Mouse (Mus musculus): Measurements from ENCODE around the gene Tmem51. TPM values are rescaled to one million over a fixed set of nuclear protein-coding genes. Genes with fewer than 3 reads are reported as not detected.
A peak's percentile ranks its signal among the peaks of the same experiment; 100 is the strongest.

The Tmem51 gene
- polyA plus RNA-seq, 1 experiment from 2014 or later, result 16.7 TPM

GRCm38 (mm10) chr4:142103081-142103671 lies 19.1 kb upstream of the Tmem51 start:
- Histone ChIP-seq H3K4me1 (replicated peaks; ENCODE audit: control insufficient read depth, insufficient read depth, low read length) (peaks cover 1% of the 10 kb centered on the region; the same call in 1 of the 2 replicates), H3K27ac (ENCODE audit: low read depth, low read length) (no peak overlapping the region), H3K4me2 (no peak overlapping the region), H3K36me3 (ENCODE audit: control insufficient read depth, insufficient read depth, low read length) (no peaks in the 10 kb centered on the region), H3K27me3 (replicated peaks; ENCODE audit: control insufficient read depth, insufficient read depth, low read length) (peaks cover 3% of the 10 kb centered on the region; the same call in 1 of the 2 replicates), H3K9me3 (ENCODE audit: control insufficient read depth, low read length) (no peaks in the 10 kb centered on the region), H3K4me3 (ENCODE audit: low read depth, low read length) (no peak overlapping the region), H3K9ac (ENCODE audit: low read depth, low read length) (no peak overlapping the region)
- DNase-seq (ENCODE audit: low spot score), result no peak
- no peak for ATAC-seq (replicated peaks; ENCODE audit: low FRiP score)
- 33% methylated on average over 12 of the region's 12 CpGs for WGBS

- ATAC-seq (replicated peaks; ENCODE audit: low FRiP score) (0 out of 2 replicates have a peak, but pooled peaks have one; percentile 25), DNase-seq (ENCODE audit: low spot score) (peak; percentile 63)
- peak overlapping the region; percentile 13; the same call in 1 of the 2 replicates for H3K4me2 ChIP-seq
- H3K9me3 ChIP-seq (ENCODE audit: control insufficient read depth, low read length), result no peaks in the 10 kb centered on the region
- H3K36me3 ChIP-seq (ENCODE audit: control insufficient read depth, insufficient read depth, low read length), result no peaks in the 10 kb centered on the region
- peaks cover 9% of the 10 kb centered on the region; the same call in 1 of the 2 replicates for H3K4me1 ChIP-seq (replicated peaks; ENCODE audit: control insufficient read depth, insufficient read depth, low read length)
- no peak overlapping the region for H3K27ac ChIP-seq (ENCODE audit: low read depth, low read length)
- H3K27me3 ChIP-seq (replicated peaks; ENCODE audit: control insufficient read depth, insufficient read depth, low read length), result peaks cover 3% of the 10 kb centered on the region; the same call in 1 of the 2 replicates
- H3K4me3 ChIP-seq (ENCODE audit: low read depth, low read length), result no peak overlapping the region
- no peak overlapping the region for H3K9ac ChIP-seq (ENCODE audit: low read depth, low read length)
- 10% methylated on average over 8 of the region's 8 CpGs for WGBS
These were observed 14.2 kb upstream of the Tmem51 start for GRCm38 (mm10) chr4:142098303-142098702.

GRCm38 (mm10) chr4:142097871-142098270 lies 13.8 kb upstream of the Tmem51 start:
- Histone ChIP-seq H3K9ac (ENCODE audit: low read depth, low read length) (no peak overlapping the region), H3K27me3 (replicated peaks; ENCODE audit: control insufficient read depth, insufficient read depth, low read length) (peaks cover 3% of the 10 kb centered on the region; the same call in 1 of the 2 replicates), H3K27ac (ENCODE audit: low read depth, low read length) (no peak overlapping the region; the same call in 1 of the 2 replicates), H3K4me2 (peak overlapping the region; percentile 13; the same call in 1 of the 2 replicates), H3K9me3 (ENCODE audit: control insufficient read depth, low read length) (no peaks in the 10 kb centered on the region), H3K4me3 (ENCODE audit: low read depth, low read length) (no peak overlapping the region), H3K36me3 (ENCODE audit: control insufficient read depth, insufficient read depth, low read length) (no peaks in the 10 kb centered on the region), H3K4me1 (replicated peaks; ENCODE audit: control insufficient read depth, insufficient read depth, low read length) (peaks cover 9% of the 10 kb centered on the region; the same call in 1 of the 2 replicates)
- WGBS, result 16% methylated on average over 5 of the region's 5 CpGs
- ATAC-seq (replicated peaks; ENCODE audit: low FRiP score) (no peak), DNase-seq (ENCODE audit: low spot score) (no peak)

GRCm38 (mm10) chr4:142095513-142096241 lies 11.6 kb upstream of the Tmem51 start:
- H3K4me2 ChIP-seq, result no peak overlapping the region
- no peak for DNase-seq (ENCODE audit: low spot score)
- ATAC-seq (replicated peaks; ENCODE audit: low FRiP score), result no peak
- no peaks in the 10 kb centered on the region for H3K9me3 ChIP-seq (ENCODE audit: control insufficient read depth, low read length)
- no peak overlapping the region for H3K4me3 ChIP-seq (ENCODE audit: low read depth, low read length)
- no peak overlapping the region for H3K9ac ChIP-seq (ENCODE audit: low read depth, low read length)
- H3K27me3 ChIP-seq (replicated peaks; ENCODE audit: control insufficient read depth, insufficient read depth, low read length), result no peaks in the 10 kb centered on the region
- WGBS, result 72% methylated on average over 15 of the region's 15 CpGs
- H3K36me3 ChIP-seq (ENCODE audit: control insufficient read depth, insufficient read depth, low read length), result no peaks in the 10 kb centered on the region
- no peak overlapping the region for H3K27ac ChIP-seq (ENCODE audit: low read depth, low read length)
- peaks cover 9% of the 10 kb centered on the region; the same call in 1 of the 2 replicates for H3K4me1 ChIP-seq (replicated peaks; ENCODE audit: control insufficient read depth, insufficient read depth, low read length)

GRCm38 (mm10) chr4:142094386-142094785 lies 10.3 kb upstream of the Tmem51 start:
- Histone ChIP-seq H3K9me3 (ENCODE audit: control insufficient read depth, low read length) (no peaks in the 10 kb centered on the region), H3K4me2 (no peak overlapping the region), H3K27ac (ENCODE audit: low read depth, low read length) (no peak overlapping the region), H3K4me1 (replicated peaks; ENCODE audit: control insufficient read depth, insufficient read depth, low read length) (peaks cover 9% of the 10 kb centered on the region; the same call in 1 of the 2 replicates), H3K9ac (ENCODE audit: low read depth, low read length) (no peak overlapping the region), H3K27me3 (replicated peaks; ENCODE audit: control insufficient read depth, insufficient read depth, low read length) (0 out of 2 replicates have a peak, but pooled peaks cover 3% of the 10 kb centered on the region), H3K36me3 (ENCODE audit: control insufficient read depth, insufficient read depth, low read length) (no peaks in the 10 kb centered on the region), H3K4me3 (ENCODE audit: low read depth, low read length) (no peak overlapping the region)
- DNase-seq (ENCODE audit: low spot score) (no peak), ATAC-seq (replicated peaks; ENCODE audit: low FRiP score) (no peak)
- WGBS, result 56% methylated on average over 11 of the region's 11 CpGs

GRCm38 (mm10) chr4:142091100-142091499 lies 7.0 kb upstream of the Tmem51 start:
- H3K4me1 ChIP-seq (replicated peaks; ENCODE audit: control insufficient read depth, insufficient read depth, low read length), result no peaks in the 10 kb centered on the region; the same call in 1 of the 2 replicates
- no peak overlapping the region for H3K4me3 ChIP-seq (ENCODE audit: low read depth, low read length)
- H3K27ac ChIP-seq (ENCODE audit: low read depth, low read length), result no peak overlapping the region
- WGBS, result 63% methylated on average over 2 of the region's 2 CpGs
- no peak overlapping the region for H3K9ac ChIP-seq (ENCODE audit: low read depth, low read length)
- no peak overlapping the region for H3K4me2 ChIP-seq
- H3K9me3 ChIP-seq (ENCODE audit: control insufficient read depth, low read length), result no peaks in the 10 kb centered on the region
- DNase-seq (ENCODE audit: low spot score), result no peak
- H3K36me3 ChIP-seq (ENCODE audit: control insufficient read depth, insufficient read depth, low read length), result no peaks in the 10 kb centered on the region
- ATAC-seq (replicated peaks; ENCODE audit: low FRiP score), result no peak
- peaks cover 3% of the 10 kb centered on the region; the same call in 1 of the 2 replicates for H3K27me3 ChIP-seq (replicated peaks; ENCODE audit: control insufficient read depth, insufficient read depth, low read length)

GRCm38 (mm10) chr4:142089966-142090365 lies 5.9 kb upstream of the Tmem51 start:
- Histone ChIP-seq H3K9ac (ENCODE audit: low read depth, low read length) (no peak overlapping the region), H3K27me3 (replicated peaks; ENCODE audit: control insufficient read depth, insufficient read depth, low read length) (peaks cover 8% of the 10 kb centered on the region), H3K36me3 (ENCODE audit: control insufficient read depth, insufficient read depth, low read length) (no peaks in the 10 kb centered on the region), H3K9me3 (ENCODE audit: control insufficient read depth, low read length) (no peaks in the 10 kb centered on the region), H3K4me2 (no peak overlapping the region), H3K4me3 (ENCODE audit: low read depth, low read length) (no peak overlapping the region), H3K4me1 (replicated peaks; ENCODE audit: control insufficient read depth, insufficient read depth, low read length) (no peaks in the 10 kb centered on the region; the same call in 1 of the 2 replicates), H3K27ac (ENCODE audit: low read depth, low read length) (no peak overlapping the region)
- WGBS, result 66% methylated on average over 6 of the region's 6 CpGs
- no peak for DNase-seq (ENCODE audit: low spot score)
- no peak for ATAC-seq (replicated peaks; ENCODE audit: low FRiP score)

GRCm38 (mm10) chr4:142088836-142089235 lies 4.7 kb upstream of the Tmem51 start:
- 70% methylated on average over 6 of the region's 6 CpGs for WGBS
- Histone ChIP-seq H3K9me3 (ENCODE audit: control insufficient read depth, low read length) (no peaks in the 10 kb centered on the region), H3K27ac (ENCODE audit: low read depth, low read length) (no peak overlapping the region), H3K9ac (ENCODE audit: low read depth, low read length) (no peak overlapping the region), H3K36me3 (ENCODE audit: control insufficient read depth, insufficient read depth, low read length) (no peaks in the 10 kb centered on the region), H3K4me1 (replicated peaks; ENCODE audit: control insufficient read depth, insufficient read depth, low read length) (no peaks in the 10 kb centered on the region; the same call in none of the 2 replicates), H3K4me2 (no peak overlapping the region), H3K27me3 (replicated peaks; ENCODE audit: control insufficient read depth, insufficient read depth, low read length) (peaks cover 19% of the 10 kb centered on the region), H3K4me3 (ENCODE audit: low read depth, low read length) (no peak overlapping the region)
- no peak for DNase-seq (ENCODE audit: low spot score)
- no peak for ATAC-seq (replicated peaks; ENCODE audit: low FRiP score)

All from liver, embryonic 11.5 days (tissue).